Mouse (Mus musculus) C2C12 (cell line): ENCODE measurements around the gene AL732309.1. TPM values are rescaled to one million over a fixed set of nuclear protein-coding genes. Genes with fewer than 3 reads are reported as not detected.

Source experiments
- H3K27me3 ChIP-seq: one replicate; pipeline ENCODE4 v1.6.1; 2011; ENCODE audit not compliant: control insufficient read depth, insufficient read depth, insufficient read length
- H3K36me3 ChIP-seq: one replicate; pipeline ENCODE4 v1.6.1; 2011; ENCODE audit not compliant: control insufficient read depth, insufficient read depth
- H3K4me3 ChIP-seq: one replicate; pipeline ENCODE4 v1.5.1; 2011; ENCODE audit warnings: mild to moderate bottlenecking, control low read depth; ENCODE audit not compliant: poor library complexity, insufficient read depth, severe bottlenecking
- H3K79me2 ChIP-seq: one replicate; pipeline ENCODE4 v1.6.1; 2011; ENCODE audit not compliant: control insufficient read depth, insufficient read depth
- H3K79me3 ChIP-seq: one replicate; pipeline ENCODE4 v1.6.1; 2011; ENCODE audit warnings: low read depth, control low read depth
- H3ac ChIP-seq: one replicate; pipeline ENCODE3; 2011; ENCODE audit warnings: low read depth; ENCODE audit not compliant: control insufficient read depth, insufficient read length
- CEBPB ChIP-seq: IDR thresholded peaks from one replicate; pipeline ENCODE4 v1.6.1; 2011; ENCODE audit warnings: low read depth, mild to moderate bottlenecking, control low read depth, moderate library complexity
- CTCF ChIP-seq: IDR thresholded peaks from one replicate; pipeline ENCODE4 v1.5.1; 2011; ENCODE audit not compliant: control insufficient read depth, insufficient read depth, insufficient read length
- FOSL1 ChIP-seq: IDR thresholded peaks from one replicate; pipeline ENCODE4 v1.8.0; 2011; ENCODE audit warnings: mild to moderate bottlenecking, low read length; ENCODE audit not compliant: poor library complexity, insufficient read depth, severe bottlenecking
- MAX ChIP-seq: IDR thresholded peaks from one replicate; pipeline ENCODE4 v1.6.1; 2011; ENCODE audit warnings: mild to moderate bottlenecking, control low read depth
- MYOD1 ChIP-seq: IDR thresholded peaks from one replicate; pipeline ENCODE4 v1.6.1; 2011; ENCODE audit warnings: low read depth; ENCODE audit not compliant: control insufficient read depth, insufficient read length
- MYOG ChIP-seq: IDR thresholded peaks from one replicate; pipeline ENCODE4 v1.6.1; 2011; ENCODE audit not compliant: control insufficient read depth, insufficient read length; ENCODE audit errors: extremely low read depth
- USF1 ChIP-seq: IDR thresholded peaks from one replicate; pipeline ENCODE4 v1.6.1; 2011; ENCODE audit warnings: low read depth, mild to moderate bottlenecking, control low read depth, moderate library complexity
- polyA plus RNA-seq: library from polyadenylated mRNA; unstranded; fragments of >200 nt; fragmentation: generic; extraction: Trizol; gene quantifications from one replicate; pipeline ENCODE4 v1.2.1, GENCODE M21; 2012; ENCODE audit warnings: missing spikeins

Gene AL732309.1
- polyA plus RNA-seq, 1 experiment: 3.9 TPM

GRCm38 (mm10) chr2:25290816-25291130, 44.1 kb upstream of the AL732309.1 start:
- Histone ChIP-seq H3K79me3 (no peaks in the 10 kb centered on the region), H3K79me2 (no peaks in the 10 kb centered on the region), H3ac (no peak overlapping the region), H3K4me3 (no peak overlapping the region), H3K27me3 (peaks cover 67% of the 10 kb centered on the region), H3K36me3 (peaks cover 4% of the 10 kb centered on the region)
- TF ChIP-seq USF1 (no peak), CEBPB (no peak), FOSL1 (no peak), MYOG (no peak), CTCF (no peak), MYOD1 (no peak), MAX (no peak)

GRCm38 (mm10) chr2:25290101-25290815, 43.6 kb upstream of the AL732309.1 start:
- Histone ChIP-seq H3K79me3 (no peaks in the 10 kb centered on the region), H3K4me3 (no peak overlapping the region), H3K27me3 (peaks cover 62% of the 10 kb centered on the region), H3K79me2 (no peaks in the 10 kb centered on the region), H3ac (no peak overlapping the region), H3K36me3 (peaks cover 9% of the 10 kb centered on the region)
- TF ChIP-seq FOSL1 (no peak), CTCF (no peak), MAX (no peak), USF1 (no peak), CEBPB (no peak), MYOG (no peak), MYOD1 (no peak)

- no peak within 1 kb of the TSS for H3ac ChIP-seq
- peaks cover 56% of the 10 kb centered on the region for H3K27me3 ChIP-seq
- H3K36me3 ChIP-seq: peaks cover 15% of the 10 kb centered on the region
- TF ChIP-seq MAX: no peak
- no peak for TF ChIP-seq CEBPB
- no peak for TF ChIP-seq MYOD1
- TF ChIP-seq FOSL1: no peak
- TF ChIP-seq CTCF: no peak
- TF ChIP-seq MYOG: no peak
- TF ChIP-seq USF1: no peak
- no peaks in the 10 kb centered on the region for H3K79me2 ChIP-seq
- H3K79me3 ChIP-seq: no peaks in the 10 kb centered on the region
- no peak within 1 kb of the TSS for H3K4me3 ChIP-seq
Observed at GRCm38 (mm10) chr2:25289651-25290050, 43.0 kb upstream of the AL732309.1 start, which contains the start of gene Lrrc26. Gene Lrrc26 (plus strand): TSS chr2:25289915.

GRCm38 (mm10) chr2:25288734-25289345, 42.2 kb upstream of the AL732309.1 start:
- Histone ChIP-seq H3K27me3 (peaks cover 48% of the 10 kb centered on the region), H3K79me2 (no peaks in the 10 kb centered on the region), H3ac (no peak overlapping the region), H3K79me3 (no peaks in the 10 kb centered on the region), H3K4me3 (no peak overlapping the region), H3K36me3 (peaks cover 23% of the 10 kb centered on the region)
- no peak for TF ChIP-seq FOSL1
- TF ChIP-seq USF1: no peak
- no peak for TF ChIP-seq CEBPB
- TF ChIP-seq MAX: no peak
- no peak for TF ChIP-seq CTCF
- no peak for TF ChIP-seq MYOD1
- no peak for TF ChIP-seq MYOG

GRCm38 (mm10) chr2:25287927-25288649, 41.4 kb upstream of the AL732309.1 start, which contains the start of gene Tmem210:
Gene Tmem210 (plus strand): TSS chr2:25288145.
- Histone ChIP-seq H3ac (no peak within 1 kb of the TSS), H3K36me3 (peaks cover 29% of the 10 kb centered on the region), H3K27me3 (peaks cover 42% of the 10 kb centered on the region), H3K79me2 (no peaks in the 10 kb centered on the region), H3K79me3 (no peaks in the 10 kb centered on the region), H3K4me3 (no peak within 1 kb of the TSS)
- TF ChIP-seq CTCF: no peak
- no peak for TF ChIP-seq MYOG
- TF ChIP-seq CEBPB: no peak
